Mouse (Mus musculus) stomach, embryonic 16.5 days (tissue): ENCODE data around the gene Nynrin. TPM values are rescaled to one million over a fixed set of nuclear protein-coding genes. Genes with fewer than 3 reads are reported as not detected.

ENCODE experiments used
- ATAC-seq: fragments of 200-750 bp; cut with Nextera tagmentation; 2 replicates; pipeline ENCODE4 v1.8.0; 2017; ENCODE audit warnings: moderate number of reproducible peaks, moderate TSS enrichment; ENCODE audit not compliant: insufficient read depth, low FRiP score
- H3K27ac ChIP-seq: fragments of 300-500 bp; sonication (generic); 2 replicates; pipeline ENCODE4 v1.5.1; 2014; ENCODE audit warnings: low read length
- H3K27me3 ChIP-seq: fragments of 300-500 bp; sonication (generic); 2 replicates; pipeline ENCODE4 v1.6.1; 2014; ENCODE audit warnings: low read length, control low read depth, mixed read lengths; ENCODE audit not compliant: control insufficient read depth, insufficient read depth
- H3K36me3 ChIP-seq: fragments of 300-500 bp; sonication (generic); 2 replicates; pipeline ENCODE4 v1.6.1; 2014; ENCODE audit warnings: low read length; ENCODE audit not compliant: control insufficient read depth, insufficient read depth
- H3K4me1 ChIP-seq: fragments of 300-500 bp; sonication (generic); 2 replicates; pipeline ENCODE4 v1.6.1; 2014; ENCODE audit warnings: low read length, control low read depth, mixed read lengths; ENCODE audit not compliant: control insufficient read depth, insufficient read depth
- H3K4me2 ChIP-seq: fragments of 300-500 bp; sonication (generic); 2 replicates; pipeline ENCODE4 v1.6.1; 2014; ENCODE audit warnings: low read depth, low read length, mixed read lengths
- H3K4me3 ChIP-seq: fragments of 300-500 bp; sonication (generic); replicated peaks from 2 replicates; pipeline ENCODE4 v1.5.1; 2014; ENCODE audit warnings: mild to moderate bottlenecking, low read length
- H3K9ac ChIP-seq: fragments of 300-500 bp; sonication (generic); 2 replicates; pipeline ENCODE4 v1.6.1; 2014; ENCODE audit warnings: low read length
- H3K9me3 ChIP-seq: fragments of 300-500 bp; sonication (generic); replicated peaks from 2 replicates; pipeline ENCODE4 v1.6.1; 2016; ENCODE audit warnings: low read length, control low read depth; ENCODE audit not compliant: control insufficient read depth
- WGBS: fragments of 180-500 bp; shearing (Covaris S2); extraction: QIAGEN DNeasy Blood & Tissue Kit; methylation state at CpG from one replicate; pipeline ENCODE4 v1.1.7; 2014; 5-methylcytosine and 5-hydroxymethylcytosine counted together
- polyA plus RNA-seq: library from polyadenylated mRNA; unstranded; fragments of >200 nt; fragmentation: Nextera tagmentation; extraction: Ambion mirVana; gene quantifications from 2 replicates; pipeline ENCODE4 v1.2.1, GENCODE M21; 2015

Gene Nynrin
- polyA plus RNA-seq, 1 experiment from 2014 or later: 18.0 TPM

DNA sequence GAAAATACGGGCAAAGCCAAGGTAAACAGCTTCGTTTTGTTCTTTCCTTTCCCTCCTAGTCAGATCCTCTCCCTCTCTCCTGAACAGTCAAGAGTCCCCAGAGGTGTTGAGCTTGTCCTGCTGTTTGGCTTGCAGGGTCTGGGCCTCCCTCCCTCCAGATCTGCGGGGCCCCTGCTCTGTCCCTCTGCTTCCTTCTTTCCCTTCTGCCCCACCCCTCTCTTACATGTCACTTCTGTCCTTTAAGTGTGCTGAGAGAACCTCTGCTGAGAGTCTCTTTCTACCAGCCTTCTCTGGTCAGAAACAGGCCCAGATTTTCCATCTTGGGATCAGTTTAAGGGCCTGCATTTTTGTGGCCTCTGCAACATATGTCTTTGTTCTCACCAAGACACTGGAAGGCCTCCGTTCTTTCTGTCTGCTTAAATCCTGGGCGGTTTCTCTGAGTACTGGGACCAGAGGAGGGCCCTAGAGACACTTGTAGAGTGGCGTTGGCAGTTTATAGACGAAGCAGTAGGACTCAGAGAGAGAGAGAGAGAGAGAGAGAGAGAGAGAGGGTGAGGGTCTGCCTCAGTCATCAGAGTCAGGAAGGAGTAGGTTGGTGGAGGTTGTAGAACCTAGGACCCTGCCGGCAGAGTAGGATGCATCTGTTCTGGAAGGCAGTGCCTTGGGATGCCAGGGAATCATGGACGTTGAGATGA lies 743 bp downstream of the Nynrin start:
- no peaks in the 10 kb centered on the region for H3K9me3 ChIP-seq
- ATAC-seq: peak; percentile 0; the same call in 1 of the 2 replicates
- H3K27me3 ChIP-seq: no peaks in the 10 kb centered on the region
- H3K36me3 ChIP-seq: peaks cover 4% of the 10 kb centered on the region; the same call in 1 of the 2 replicates
- H3K9ac ChIP-seq: peak overlapping the region; percentile 83
- H3K4me1 ChIP-seq: peaks cover 47% of the 10 kb centered on the region
- peak overlapping the region; percentile 97 for H3K27ac ChIP-seq
- peak overlapping the region; percentile 73 for H3K4me3 ChIP-seq
- H3K4me2 ChIP-seq: peak overlapping the region; percentile 71
- WGBS: 2% methylated on average over 9 of the region's 9 CpGs

GRCm38 (mm10) chr14:55855101-55855561 lies 1.3 kb downstream of the Nynrin start:
- peaks cover 4% of the 10 kb centered on the region; the same call in 1 of the 2 replicates for H3K36me3 ChIP-seq
- H3K4me1 ChIP-seq: peaks cover 47% of the 10 kb centered on the region
- no peaks in the 10 kb centered on the region for H3K9me3 ChIP-seq
- peak overlapping the region; percentile 97 for H3K27ac ChIP-seq
- peak overlapping the region; percentile 83 for H3K9ac ChIP-seq
- WGBS: under 1% methylated on average over 4 of the region's 4 CpGs
- ATAC-seq: peak; percentile 35; the same call in 1 of the 2 replicates
- peak overlapping the region; percentile 71 for H3K4me2 ChIP-seq
- no peaks in the 10 kb centered on the region for H3K27me3 ChIP-seq
- H3K4me3 ChIP-seq: peak overlapping the region; percentile 73

DNA sequence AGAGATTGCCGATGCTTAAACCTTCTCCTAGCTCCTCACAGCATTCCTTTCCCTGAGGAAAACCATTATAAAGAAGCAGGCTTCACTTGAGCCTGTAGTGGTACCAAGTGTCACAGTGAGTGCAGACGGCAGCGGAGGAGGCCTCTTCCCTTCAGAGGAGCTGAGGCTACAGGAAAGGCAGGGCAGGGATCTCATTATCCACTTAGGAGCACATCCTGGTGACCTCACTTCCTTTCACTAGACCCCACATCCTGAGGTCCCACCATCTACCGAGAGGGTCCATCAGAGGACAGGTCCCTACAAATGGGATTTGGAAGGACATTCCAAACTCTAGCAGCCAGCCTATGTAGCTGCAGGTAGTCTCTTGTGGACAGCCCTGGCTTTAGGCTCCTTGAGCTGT lies 3.8 kb downstream of the Nynrin start:
- Histone ChIP-seq H3K9me3 (no peaks in the 10 kb centered on the region), H3K27ac (no peak overlapping the region), H3K4me2 (peak overlapping the region; percentile 4; the same call in 1 of the 2 replicates), H3K9ac (peak overlapping the region; percentile 36), H3K27me3 (no peaks in the 10 kb centered on the region), H3K4me1 (peaks cover 48% of the 10 kb centered on the region), H3K4me3 (0 out of 2 replicates have a peak overlapping the region, but pooled peaks have one; percentile 1), H3K36me3 (peaks cover 4% of the 10 kb centered on the region; the same call in 1 of the 2 replicates)
- ATAC-seq: no peak
- 39% methylated on average over 4 of the region's 4 CpGs for WGBS

- no peak for ATAC-seq
- no peaks in the 10 kb centered on the region for H3K27me3 ChIP-seq
- peak overlapping the region; percentile 17 for H3K9ac ChIP-seq
- 49% methylated on average over 6 of the region's 6 CpGs for WGBS
- H3K4me3 ChIP-seq: no peak overlapping the region
- no peak overlapping the region for H3K27ac ChIP-seq
- H3K9me3 ChIP-seq: no peaks in the 10 kb centered on the region
- peaks cover 15% of the 10 kb centered on the region; the same call in 1 of the 2 replicates for H3K36me3 ChIP-seq
- H3K4me1 ChIP-seq: peaks cover 32% of the 10 kb centered on the region
- no peak overlapping the region for H3K4me2 ChIP-seq
Observed at GRCm38 (mm10) chr14:55862186-55862585, 8.4 kb downstream of the Nynrin start.

GRCm38 (mm10) chr14:55862970-55863369 lies 9.2 kb downstream of the Nynrin start:
- ATAC-seq: no peak
- WGBS: 89% methylated on average over 10 of the region's 10 CpGs
- H3K27ac ChIP-seq: no peak overlapping the region
- no peaks in the 10 kb centered on the region for H3K27me3 ChIP-seq
- H3K4me2 ChIP-seq: no peak overlapping the region
- H3K36me3 ChIP-seq: peaks cover 12% of the 10 kb centered on the region; the same call in 1 of the 2 replicates
- no peaks in the 10 kb centered on the region for H3K9me3 ChIP-seq
- no peak overlapping the region for H3K4me3 ChIP-seq
- peaks cover 27% of the 10 kb centered on the region for H3K4me1 ChIP-seq
- no peak overlapping the region for H3K9ac ChIP-seq

DNA sequence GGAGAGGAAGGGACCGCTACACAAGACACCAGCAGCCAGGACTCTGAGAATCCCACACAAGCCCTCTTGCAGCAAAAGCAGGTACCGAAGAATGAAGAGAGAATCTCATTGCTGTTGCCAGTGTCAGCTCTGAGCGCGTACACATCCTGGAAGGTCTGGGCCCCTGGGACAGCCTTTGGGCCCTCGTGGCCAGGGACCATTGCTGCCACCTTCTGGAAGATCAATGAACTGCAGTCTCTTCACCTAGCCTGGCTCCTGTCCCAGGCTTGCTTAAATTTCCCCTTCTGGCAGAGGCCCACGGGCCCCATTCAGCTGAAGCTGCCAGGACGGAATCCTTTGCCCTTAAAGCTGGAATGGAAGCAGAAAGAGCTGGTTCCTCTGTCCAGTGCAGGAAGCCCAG lies 10.0 kb downstream of the Nynrin start:
- no peaks in the 10 kb centered on the region for H3K27me3 ChIP-seq
- WGBS: 22% methylated on average over 7 of the region's 7 CpGs
- H3K4me1 ChIP-seq: peaks cover 25% of the 10 kb centered on the region
- H3K36me3 ChIP-seq: peaks cover 18% of the 10 kb centered on the region; the same call in 1 of the 2 replicates
- ATAC-seq: peak; percentile 81
- no peaks in the 10 kb centered on the region for H3K9me3 ChIP-seq
- no peak overlapping the region for H3K27ac ChIP-seq
- H3K4me3 ChIP-seq: no peak overlapping the region
- H3K9ac ChIP-seq: no peak overlapping the region
- no peak overlapping the region for H3K4me2 ChIP-seq

GRCm38 (mm10) chr14:55866962-55867361 lies 13.2 kb downstream of the Nynrin start:
- no peak overlapping the region for H3K9ac ChIP-seq
- no peak overlapping the region for H3K4me2 ChIP-seq
- peaks cover 15% of the 10 kb centered on the region; the same call in 1 of the 2 replicates for H3K4me1 ChIP-seq
- H3K36me3 ChIP-seq: peaks cover 36% of the 10 kb centered on the region; the same call in 1 of the 2 replicates
- no peaks in the 10 kb centered on the region for H3K27me3 ChIP-seq
- H3K27ac ChIP-seq: no peak overlapping the region
- WGBS: 34% methylated on average over 4 of the region's 4 CpGs
- no peaks in the 10 kb centered on the region for H3K9me3 ChIP-seq
- H3K4me3 ChIP-seq: no peak overlapping the region
- ATAC-seq: no peak

- H3K36me3 ChIP-seq: peaks cover 37% of the 10 kb centered on the region; the same call in 1 of the 2 replicates
- no peak overlapping the region for H3K4me3 ChIP-seq
- no peak overlapping the region for H3K27ac ChIP-seq
- WGBS: 86% methylated on average over 14 of the region's 14 CpGs
- H3K9me3 ChIP-seq: no peaks in the 10 kb centered on the region
- peaks cover 12% of the 10 kb centered on the region; the same call in 1 of the 2 replicates for H3K4me1 ChIP-seq
- H3K9ac ChIP-seq: no peak overlapping the region
- ATAC-seq: no peak
- no peak overlapping the region for H3K4me2 ChIP-seq
- H3K27me3 ChIP-seq: no peaks in the 10 kb centered on the region
Observed at GRCm38 (mm10) chr14:55868230-55869026, 14.6 kb downstream of the Nynrin start.

DNA sequence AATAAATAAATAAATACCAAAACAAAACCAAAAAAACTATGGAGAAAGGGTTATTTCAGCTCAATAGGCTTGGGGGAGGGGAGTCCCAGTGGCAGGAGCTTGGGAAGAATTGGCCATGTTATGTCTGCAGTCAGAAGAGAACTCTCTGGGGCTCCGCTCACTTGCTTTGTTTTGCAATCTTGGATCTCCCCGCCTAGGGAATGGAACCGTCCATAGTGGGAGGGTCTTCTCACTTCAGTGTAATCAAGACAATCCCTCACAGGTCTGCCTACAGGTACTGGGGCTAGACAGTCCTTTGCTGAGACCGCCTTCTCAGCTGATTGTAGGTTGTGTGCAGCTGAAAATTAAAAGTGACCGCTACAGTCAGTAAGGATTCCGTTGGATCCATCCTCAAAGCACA lies 15.7 kb downstream of the Nynrin start:
- Histone ChIP-seq H3K9me3 (no peaks in the 10 kb centered on the region), H3K4me1 (peaks cover 15% of the 10 kb centered on the region), H3K36me3 (peaks cover 30% of the 10 kb centered on the region; the same call in 1 of the 2 replicates), H3K4me2 (no peak overlapping the region), H3K4me3 (no peak overlapping the region), H3K27me3 (no peaks in the 10 kb centered on the region), H3K9ac (no peak overlapping the region), H3K27ac (no peak overlapping the region)
- 94% methylated on average over 6 of the region's 6 CpGs for WGBS
- no peak for ATAC-seq
